Mouse (Mus musculus) heart, embryonic 14.5 days (tissue): ENCODE measurements around the gene Myo1a. TPM values are rescaled to one million over a fixed set of nuclear protein-coding genes. Genes with fewer than 3 reads are reported as not detected.

Experiments
- ATAC-seq: fragments of 200-750 bp; cut with Nextera tagmentation; 2 replicates; pipeline ENCODE4 v1.8.0; 2017; ENCODE audit warnings: low read depth, moderate TSS enrichment; ENCODE audit not compliant: insufficient number of reproducible peaks, insufficient read depth, low FRiP score
- H3K27ac ChIP-seq, 2 experiments: fragments of 200-500 bp in 1 of 2; fragments of 300-500 bp in 1 of 2; sonication (generic) in 1 of 2; replicated peaks in 1 of 2; 2 replicates each; pipeline ENCODE4 v1.5.1; 2012 to 2014; ENCODE audit warnings: low read depth in 2 of 2, low read length in 2 of 2, control low read depth in 1 of 2, mild to moderate bottlenecking in 1 of 2, mixed read lengths in 1 of 2; ENCODE audit not compliant: control insufficient read depth in 1 of 2, insufficient read depth in 1 of 2
- H3K27me3 ChIP-seq: fragments of 300-500 bp; sonication (generic); 2 replicates; pipeline ENCODE4 v1.6.1; 2014; ENCODE audit warnings: mild to moderate bottlenecking, low read length, control low read depth; ENCODE audit not compliant: control insufficient read depth, insufficient read depth
- H3K36me3 ChIP-seq: fragments of 300-500 bp; sonication (generic); 2 replicates; pipeline ENCODE4 v1.6.1; 2014; ENCODE audit warnings: mild to moderate bottlenecking, control low read depth, low read length, mixed read lengths; ENCODE audit not compliant: control insufficient read depth, insufficient read depth
- H3K4me1 ChIP-seq, 2 experiments: fragments of 200-500 bp in 1 of 2; fragments of 300-500 bp in 1 of 2; sonication (generic) in 1 of 2; 2 replicates each; pipeline ENCODE4 v1.6.1; 2012 to 2014; ENCODE audit warnings: low read length in 2 of 2, control low read depth in 1 of 2, mixed read lengths in 1 of 2; ENCODE audit not compliant: control insufficient read depth in 2 of 2, insufficient read depth in 2 of 2
- H3K4me2 ChIP-seq: fragments of 300-500 bp; sonication (generic); 2 replicates; pipeline ENCODE4 v1.6.1; 2014; ENCODE audit warnings: mild to moderate bottlenecking, low read length
- H3K4me3 ChIP-seq, 2 experiments: fragments of 200-500 bp in 1 of 2; fragments of 300-500 bp in 1 of 2; sonication (generic) in 1 of 2; 2 replicates each; pipeline ENCODE4 v1.5.1; 2012 to 2014; ENCODE audit warnings: low read length in 2 of 2, mild to moderate bottlenecking in 2 of 2, control low read depth in 1 of 2, low read depth in 1 of 2, moderate library complexity in 1 of 2; ENCODE audit not compliant: control insufficient read depth in 1 of 2, insufficient read depth in 1 of 2
- H3K9ac ChIP-seq: fragments of 300-500 bp; sonication (generic); 2 replicates; pipeline ENCODE4 v1.6.1; 2014; ENCODE audit warnings: mild to moderate bottlenecking, low read length
- H3K9me3 ChIP-seq: fragments of 300-500 bp; sonication (generic); 2 replicates; pipeline ENCODE4 v1.6.1; 2016; ENCODE audit warnings: low read length, control low read depth; ENCODE audit not compliant: control insufficient read depth
- WGBS: fragments of 180-500 bp; shearing (Covaris S2); extraction: QIAGEN DNeasy Blood & Tissue Kit; methylation state at CpG from one replicate; pipeline ENCODE4 v1.1.7; 2014; 5-methylcytosine and 5-hydroxymethylcytosine counted together
- polyA plus RNA-seq: library from polyadenylated mRNA; unstranded; fragments of >200 nt; fragmentation: Nextera tagmentation; extraction: Ambion mirVana; gene quantifications from 2 replicates; pipeline ENCODE4 v1.2.1, GENCODE M21; 2014

Myo1a gene
- polyA plus RNA-seq, 1 experiment from 2014 or later = 0.12 TPM

GRCm38 (mm10) chr10:127766564-127766963 is 61.6 kb downstream of the Myo1a start:
- 49% methylated on average over 1 of the region's 1 CpGs for WGBS
- Histone ChIP-seq H3K4me1 (no peaks in the 10 kb centered on the region), H3K4me2 (no peak overlapping the region), H3K27me3 (no peaks in the 10 kb centered on the region), H3K9ac (no peak overlapping the region), H3K27ac (no peak overlapping the region), H3K9me3 (no peaks in the 10 kb centered on the region), H3K4me3 (no peak overlapping the region), H3K36me3 (no peaks in the 10 kb centered on the region)
- no peak for ATAC-seq

Other genes with a start within 250 kb of the Myo1a start
- gene Stac3, start 203.5 kb upstream of the Myo1a start, polyA plus RNA-seq = 0.31 TPM in 1 of 2 replicates, not detected in the other
- 31.2 and 34.2 TPM in 2 replicates for gene Ndufa4l2, start 190.2 kb upstream of the Myo1a start, polyA plus RNA-seq
- gene Shmt2, start 182.7 kb upstream of the Myo1a start, polyA plus RNA-seq = 71.7 and 73.0 TPM in 2 replicates
- gene Nxph4, start 170.6 kb upstream of the Myo1a start, polyA plus RNA-seq = 0.70 and 0.81 TPM in 2 replicates
- 29.4 and 31.2 TPM in 2 replicates for gene Lrp1, start 84.0 kb upstream of the Myo1a start, polyA plus RNA-seq
- 25.2 and 25.7 TPM in 2 replicates for gene Stat6, start 62.2 kb upstream of the Myo1a start, polyA plus RNA-seq
- gene Nemp1, start 38.3 kb upstream of the Myo1a start, polyA plus RNA-seq = 8.8 and 11.8 TPM in 2 replicates
- 6.4 and 9.0 TPM in 2 replicates for gene Nab2, start 36.6 kb upstream of the Myo1a start, polyA plus RNA-seq
- 1.3 TPM in 1 of 2 replicates, not detected in the other for gene Tac2, start 19.3 kb downstream of the Myo1a start, polyA plus RNA-seq
- gene Zbtb39, start 34.4 kb downstream of the Myo1a start, polyA plus RNA-seq = 2.3 and 2.6 TPM in 2 replicates
- gene Gpr182, start 46.6 kb downstream of the Myo1a start, polyA plus RNA-seq = 6.1 and 9.3 TPM in 2 replicates
- not detected in 2 replicates for gene Rdh1, start 54.6 kb downstream of the Myo1a start, polyA plus RNA-seq
- gene Rdh16f1, start 54.6 kb downstream of the Myo1a start, polyA plus RNA-seq = not detected in 2 replicates
- 0.09 and 0.14 TPM in 2 replicates for gene Rdh9, start 71.2 kb downstream of the Myo1a start, polyA plus RNA-seq
- not detected in 2 replicates for gene Rdh16, start 96.0 kb downstream of the Myo1a start, polyA plus RNA-seq
- gene Rdh19, start 144.8 kb downstream of the Myo1a start, polyA plus RNA-seq = not detected in 2 replicates
- not detected in 2 replicates for gene Rdh16f2, start 161.3 kb downstream of the Myo1a start, polyA plus RNA-seq
- not detected in 2 replicates for gene Rdh7, start 183.6 kb downstream of the Myo1a start, polyA plus RNA-seq
- not detected in 2 replicates for gene Sdr9c7, start 193.3 kb downstream of the Myo1a start, polyA plus RNA-seq